Mouse (Mus musculus) midbrain, embryonic 14.5 days (tissue): ENCODE data around the gene Gm11541. TPM values are rescaled to one million over a fixed set of nuclear protein-coding genes. Genes with fewer than 3 reads are reported as not detected.
"Not testable (repeated sequence)": the region's sequence is repeated elsewhere in the genome, so short reads cannot be mapped to it uniquely, and the experiment has no call there.

Source experiments
- ATAC-seq: fragments of 200-750 bp; cut with Nextera tagmentation; 2 replicates; pipeline ENCODE4 v1.8.0; 2017; ENCODE audit warnings: moderate number of reproducible peaks, moderate library complexity; ENCODE audit not compliant: low FRiP score, low TSS enrichment
- DNase-seq: peaks from one replicate; pipeline ENCODE4 v3.0.0-alpha.2; 2015
- H3K27ac ChIP-seq: fragments of 300-500 bp; sonication (generic); replicated peaks from 2 replicates; pipeline ENCODE4 v1.5.1; 2014; ENCODE audit warnings: mild to moderate bottlenecking, low read depth, low read length, moderate library complexity
- H3K27me3 ChIP-seq: fragments of 300-500 bp; sonication (generic); 2 replicates; pipeline ENCODE4 v1.6.1; 2014; ENCODE audit warnings: low read length, control low read depth, mixed read lengths; ENCODE audit not compliant: control insufficient read depth, insufficient read depth
- H3K36me3 ChIP-seq: fragments of 300-500 bp; sonication (generic); 2 replicates; pipeline ENCODE4 v1.6.1; 2014; ENCODE audit warnings: low read length, control low read depth; ENCODE audit not compliant: control insufficient read depth, insufficient read depth
- H3K4me1 ChIP-seq: fragments of 300-500 bp; sonication (generic); 2 replicates; pipeline ENCODE4 v1.6.1; 2014; ENCODE audit warnings: mild to moderate bottlenecking, antibody characterized with exemption, low read length, control low read depth; ENCODE audit not compliant: control insufficient read depth, insufficient read depth
- H3K4me2 ChIP-seq: fragments of 300-500 bp; sonication (generic); 2 replicates; pipeline ENCODE4 v1.6.1; 2014; ENCODE audit warnings: mild to moderate bottlenecking, low read length, moderate library complexity
- H3K4me3 ChIP-seq: fragments of 300-500 bp; sonication (generic); replicated peaks from 2 replicates; pipeline ENCODE4 v1.5.1; 2014; ENCODE audit warnings: low read depth, low read length
- H3K9ac ChIP-seq: fragments of 300-500 bp; sonication (generic); replicated peaks from 2 replicates; pipeline ENCODE4 v1.6.1; 2014; ENCODE audit warnings: mild to moderate bottlenecking, low read length, moderate library complexity
- H3K9me3 ChIP-seq: fragments of 300-500 bp; sonication (generic); 2 replicates; pipeline ENCODE4 v1.6.1; 2016; ENCODE audit warnings: low read length, control low read depth, mixed read lengths; ENCODE audit not compliant: control insufficient read depth
- WGBS: fragments of 180-500 bp; shearing (Covaris S2); extraction: QIAGEN DNeasy Blood & Tissue Kit; methylation state at CpG from one replicate; pipeline ENCODE4 v1.1.7; 2014; 5-methylcytosine and 5-hydroxymethylcytosine counted together
- polyA plus RNA-seq: library from polyadenylated mRNA; unstranded; fragments of >200 nt; fragmentation: Nextera tagmentation; extraction: Ambion mirVana; gene quantifications from 2 replicates; pipeline ENCODE4 v1.2.1, GENCODE M21; 2014

Gm11541 gene
- polyA plus RNA-seq, 1 experiment from 2014 or later: not detected

- Histone ChIP-seq H3K9me3 (no peaks in the 10 kb centered on the region), H3K9ac (no peak overlapping the region), H3K4me3 (no peak overlapping the region), H3K36me3 (no peaks in the 10 kb centered on the region), H3K27me3 (no peaks in the 10 kb centered on the region), H3K4me2 (no peak overlapping the region), H3K4me1 (no peaks in the 10 kb centered on the region), H3K27ac (no peak overlapping the region)
- DNase-seq (no peak), ATAC-seq (no peak)
- 71% methylated on average over 27 of the region's 27 CpGs for WGBS
Observed at GRCm38 (mm10) chr11:94701401-94702215, 2.7 kb downstream of the Gm11541 start.

- no peaks in the 10 kb centered on the region for H3K4me1 ChIP-seq
Observed at GRCm38 (mm10) chr11:94699399-94699798, 4.9 kb downstream of the Gm11541 start.

GRCm38 (mm10) chr11:94697703-94698464 lies 6.4 kb downstream of the Gm11541 start:
- H3K36me3 ChIP-seq: no peaks in the 10 kb centered on the region
- no peaks in the 10 kb centered on the region for H3K4me1 ChIP-seq
- ATAC-seq: no peak; the same call in 1 of the 2 replicates
- H3K4me3 ChIP-seq: no peak overlapping the region
- no peaks in the 10 kb centered on the region for H3K9me3 ChIP-seq
- no peak overlapping the region for H3K9ac ChIP-seq
- DNase-seq: no peak
- WGBS: 50% methylated on average over 13 of the region's 13 CpGs
- H3K4me2 ChIP-seq: no peak overlapping the region
- no peaks in the 10 kb centered on the region for H3K27me3 ChIP-seq
- no peak overlapping the region for H3K27ac ChIP-seq

More at GRCm38 (mm10) chr11:94699399-94699798, 4.9 kb downstream of the Gm11541 start:
- no peak for DNase-seq
- no peak for ATAC-seq
- H3K27ac ChIP-seq: no peak overlapping the region
- no peaks in the 10 kb centered on the region for H3K27me3 ChIP-seq
- no peak overlapping the region for H3K4me3 ChIP-seq
- 100% methylated on average over 3 of the region's 3 CpGs for WGBS
- H3K9ac ChIP-seq: no peak overlapping the region
- no peaks in the 10 kb centered on the region for H3K36me3 ChIP-seq
- no peaks in the 10 kb centered on the region for H3K9me3 ChIP-seq
- H3K4me2 ChIP-seq: no peak overlapping the region

GRCm38 (mm10) chr11:94697140-94697539 lies 7.2 kb downstream of the Gm11541 start:
- Histone ChIP-seq H3K4me2 (no peak overlapping the region), H3K9ac (no peak overlapping the region), H3K27ac (no peak overlapping the region), H3K4me1 (no peaks in the 10 kb centered on the region), H3K36me3 (no peaks in the 10 kb centered on the region), H3K27me3 (no peaks in the 10 kb centered on the region), H3K9me3 (no peaks in the 10 kb centered on the region), H3K4me3 (no peak overlapping the region)
- WGBS: 97% methylated on average over 2 of the region's 2 CpGs
- no peak for DNase-seq
- no peak for ATAC-seq

- no peak overlapping the region for H3K9ac ChIP-seq
- H3K27me3 ChIP-seq: no peaks in the 10 kb centered on the region
- H3K4me2 ChIP-seq: no peak overlapping the region
- WGBS: 84% methylated on average over 6 of the region's 6 CpGs
- no peaks in the 10 kb centered on the region for H3K36me3 ChIP-seq
- no peak overlapping the region for H3K27ac ChIP-seq
- no peaks in the 10 kb centered on the region for H3K4me1 ChIP-seq
- H3K9me3 ChIP-seq: no peaks in the 10 kb centered on the region
- DNase-seq: no peak
- no peak for ATAC-seq
- no peak overlapping the region for H3K4me3 ChIP-seq
Observed at GRCm38 (mm10) chr11:94695508-94695907, 8.8 kb downstream of the Gm11541 start.

- not testable (repeated sequence) for H3K9me3 ChIP-seq, DNase-seq, H3K9ac ChIP-seq, H3K4me3 ChIP-seq, H3K4me1 ChIP-seq, H3K4me2 ChIP-seq, H3K27me3 ChIP-seq, H3K36me3 ChIP-seq, ATAC-seq, H3K27ac ChIP-seq
Observed at GRCm38 (mm10) chr11:94692502-94692901, 11.8 kb downstream of the Gm11541 start.

- Histone ChIP-seq H3K4me1 (no peaks in the 10 kb centered on the region), H3K4me3 (no peak overlapping the region), H3K9me3 (no peaks in the 10 kb centered on the region), H3K27ac (no peak overlapping the region), H3K36me3 (no peaks in the 10 kb centered on the region), H3K27me3 (no peaks in the 10 kb centered on the region), H3K9ac (no peak overlapping the region), H3K4me2 (no peak overlapping the region)
- no peak for DNase-seq
- WGBS: 83% methylated on average over 6 of the region's 6 CpGs
- no peak for ATAC-seq
Observed at GRCm38 (mm10) chr11:94687178-94687577, 17.1 kb downstream of the Gm11541 start.

- no peaks in the 10 kb centered on the region for H3K9me3 ChIP-seq
- H3K4me3 ChIP-seq: no peak overlapping the region
- no peaks in the 10 kb centered on the region for H3K36me3 ChIP-seq
- WGBS: 84% methylated on average over 7 of the region's 7 CpGs
- DNase-seq (no peak), ATAC-seq (no peak)
- H3K4me2 ChIP-seq: no peak overlapping the region
- no peak overlapping the region for H3K27ac ChIP-seq
- H3K4me1 ChIP-seq: no peaks in the 10 kb centered on the region; the same call in 1 of the 2 replicates
- H3K9ac ChIP-seq: no peak overlapping the region
- no peaks in the 10 kb centered on the region for H3K27me3 ChIP-seq
Observed at GRCm38 (mm10) chr11:94682427-94682826, 21.9 kb downstream of the Gm11541 start.
